9 mouse cellular contexts compared by ENCODE assay signal in genomic region chr15:84891658-84892057, GRCm38 (mm10). TPM values are rescaled to one million over a fixed set of nuclear protein-coding genes. Genes with fewer than 3 reads are reported as not detected.
DNase-seq lines count a peak whose midpoint lies in the region; ATAC-seq and TF ChIP-seq lines count a peak whose summit lies in the region.
"Had no signal": no experiment of that assay in that cellular context is flagged by ENCODE, and none has a peak within 500 bp of the region (broad histone marks: within the 10 kb centered on the region; RNA-seq: fewer than 3 reads in every experiment).

No protein-coding gene starts in this region.

- H3K27me3 ChIP-seq in liver, postnatal 0 days (ENCODE audit: insufficient read depth, low read length) = no peaks in the 10 kb centered on the region
- H3K27me3 ChIP-seq: limb, embryonic 15.5 days had no signal

- no peak overlapping the region for H3K4me2 ChIP-seq in liver, postnatal 0 days (ENCODE audit: low read depth, low read length)
- H3K4me2 ChIP-seq: limb, embryonic 15.5 days had no signal

- H3K27ac ChIP-seq in liver, postnatal 0 days (ENCODE audit: low read depth) = no peak overlapping the region
- H3K27ac ChIP-seq: limb, embryonic 15.5 days had no signal

- TF ChIP-seq EP300 in liver, postnatal 0 days (IDR thresholded peaks at IDR 0.05; ENCODE audit: low read depth) = no peak

- 0% methylated on average over 3 of the region's 3 CpGs for WGBS in liver, postnatal 0 days (ENCODE audit: insufficient replicate concordance)

- no peaks in the 10 kb centered on the region for H3K4me1 ChIP-seq in liver, postnatal 0 days (ENCODE audit: insufficient read depth)
- H3K4me1 ChIP-seq: limb, embryonic 15.5 days had no signal

- H3K4me3 ChIP-seq in liver, postnatal 0 days (ENCODE audit: low read depth, low read length) = no peak overlapping the region
- H3K4me3 ChIP-seq: limb, embryonic 15.5 days had no signal

- no peak overlapping the region for H3K9ac ChIP-seq in liver, postnatal 0 days (replicated peaks)
- H3K9ac ChIP-seq: limb, embryonic 15.5 days had no signal

- no peaks in the 10 kb centered on the region for H3K36me3 ChIP-seq in liver, postnatal 0 days (replicated peaks; ENCODE audit: insufficient read depth, low read length)
- H3K36me3 ChIP-seq: limb, embryonic 15.5 days had no signal

- peak; percentile 83 for TF ChIP-seq CTCF in liver, postnatal 0 days (IDR thresholded peaks at IDR 0.05; ENCODE audit: low read depth)

- DNase-seq in A20 (ENCODE audit: low read depth, low spot score) = peak; percentile 64
- DNase-seq in Muller cell, postnatal 12 days (ENCODE audit: inconsistent ontology term) = peak; percentile 75
- DNase-seq in cerebellum, adult 9-10 months = peak; percentile 82
- DNase-seq in frontal cortex, postnatal 36 days (ENCODE audit: low spot score in 2 of 2) = peak; percentile 60 to 80
- DNase-seq in kidney, postnatal 25 days = peak; percentile 54 to 81
- DNase-seq in liver, postnatal 0 days = peak; percentile 61
- DNase-seq in ovary, postnatal 10 days (ENCODE audit: low spot score) = peak; percentile 9
- peak; percentile 14 to 26 for DNase-seq in thymus, postnatal 36 days

- H3K9me3 ChIP-seq in liver, postnatal 0 days (ENCODE audit: low read length) = no peaks in the 10 kb centered on the region
- H3K9me3 ChIP-seq: limb, embryonic 15.5 days had no signal

- ATAC-seq in liver, postnatal 0 days = no peak

RNA-seq across cellular contexts. Expression of gene Gm29666, which starts 28.2 kb away (rescaled TPM):
- 0.07 and 0.13 TPM in 2 replicates for polyA plus RNA-seq in liver, postnatal 0 days (2015; fragmentation: Nextera tagmentation; extraction: Ambion mirVana)

RNA-seq across cellular contexts. Expression of gene Nup50, which starts 31.6 kb away (rescaled TPM):
- polyA plus RNA-seq in liver, postnatal 0 days (2015; fragmentation: Nextera tagmentation; extraction: Ambion mirVana) = 13.9 and 15.2 TPM in 2 replicates

RNA-seq across cellular contexts. Expression of gene Phf21b, which starts 35.8 kb away (rescaled TPM):
- 0.02 TPM in 1 of 2 replicates, not detected in the other for polyA plus RNA-seq in liver, postnatal 0 days (2015; fragmentation: Nextera tagmentation; extraction: Ambion mirVana)

Comparison
In these comparisons a context has a peak if more than half of its experiments do, and no peak if none do; other contexts are left out.
1. DNase-seq: peak in every context shown above with its lines; median percentile 82 in cerebellum, adult 9-10 months; 75 in Muller cell, postnatal 12 days; 70 in frontal cortex, postnatal 36 days; 68 in kidney, postnatal 25 days; 64 in A20; 61 in liver, postnatal 0 days; 20 in thymus, postnatal 36 days; 9 in ovary, postnatal 10 days.